Mouse (Mus musculus) brain, embryonic 18.5 days (tissue): ENCODE data around the gene Lef1.

Source experiments
- DNase-seq: peaks from one replicate; pipeline ENCODE4 v3.0.0-alpha.2; 2012; ENCODE audit warnings: low read depth, low spot score

Lef1 gene

GRCm38 (mm10) chr3:131139345-131140090 lies 29.2 kb downstream of the Lef1 start:
- DNase-seq: no peak

DNA sequence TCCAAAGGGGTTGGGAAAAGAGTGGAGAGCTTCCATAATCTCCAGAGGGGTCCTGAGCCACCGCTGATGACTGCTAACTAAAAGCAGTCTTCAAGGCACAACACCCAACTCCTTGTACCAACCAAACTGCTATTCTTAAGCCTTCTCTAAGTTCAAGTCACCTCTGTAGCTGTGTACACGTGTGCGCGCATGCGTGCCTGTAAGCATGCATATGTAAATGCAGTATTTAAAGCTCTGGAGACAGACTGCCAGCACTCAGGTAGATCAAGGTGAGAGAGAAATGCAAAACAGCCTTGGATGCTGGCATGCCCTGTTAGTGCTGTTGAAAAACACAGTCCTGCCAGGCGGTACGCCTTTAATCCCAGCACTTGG lies 29.8 kb downstream of the Lef1 start:
- no peak for DNase-seq

GRCm38 (mm10) chr3:131141546-131141945 lies 31.3 kb downstream of the Lef1 start:
- DNase-seq: no peak

DNA sequence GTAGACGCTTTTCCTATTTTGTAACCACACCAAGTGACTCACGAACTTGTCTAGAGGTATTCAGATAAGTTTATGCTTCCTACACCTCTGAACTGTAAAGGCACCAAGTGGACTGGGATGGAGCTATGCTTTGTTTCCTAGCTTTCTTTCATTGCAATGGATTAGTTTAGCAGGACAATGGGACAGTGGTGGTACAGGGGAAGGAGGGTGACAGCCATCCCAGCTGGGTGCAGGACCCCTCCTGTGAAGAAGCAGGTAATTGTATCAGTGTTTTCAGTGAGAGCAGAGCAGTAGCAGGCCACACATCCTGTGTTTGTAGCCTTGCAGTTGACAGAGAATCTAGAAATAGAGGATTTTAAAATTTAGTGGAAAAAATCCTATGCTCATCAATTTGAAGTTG lies 34.0 kb downstream of the Lef1 start:
- no peak for DNase-seq

GRCm38 (mm10) chr3:131152921-131153320 lies 42.6 kb downstream of the Lef1 start:
- DNase-seq: no peak

DNA sequence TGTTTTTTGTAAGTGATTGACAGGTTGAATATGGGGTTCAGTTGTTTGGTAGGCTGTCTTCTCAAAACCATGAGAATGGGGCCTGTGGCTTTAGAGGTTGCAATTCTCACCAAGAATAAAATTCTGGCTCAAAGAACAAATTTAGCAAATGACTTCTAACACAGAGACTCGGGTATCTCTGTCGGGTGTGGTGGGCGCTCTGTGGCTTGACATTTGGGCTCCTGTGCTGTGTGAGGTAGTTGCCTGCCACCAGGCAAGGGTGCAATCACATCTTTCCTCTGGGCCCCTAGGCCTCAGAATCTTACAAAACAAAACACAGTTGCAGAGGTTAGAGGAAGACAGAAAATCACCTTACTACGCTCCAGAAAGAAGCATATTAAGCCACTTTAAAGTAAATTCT lies 43.6 kb downstream of the Lef1 start:
- DNase-seq: no peak

DNA sequence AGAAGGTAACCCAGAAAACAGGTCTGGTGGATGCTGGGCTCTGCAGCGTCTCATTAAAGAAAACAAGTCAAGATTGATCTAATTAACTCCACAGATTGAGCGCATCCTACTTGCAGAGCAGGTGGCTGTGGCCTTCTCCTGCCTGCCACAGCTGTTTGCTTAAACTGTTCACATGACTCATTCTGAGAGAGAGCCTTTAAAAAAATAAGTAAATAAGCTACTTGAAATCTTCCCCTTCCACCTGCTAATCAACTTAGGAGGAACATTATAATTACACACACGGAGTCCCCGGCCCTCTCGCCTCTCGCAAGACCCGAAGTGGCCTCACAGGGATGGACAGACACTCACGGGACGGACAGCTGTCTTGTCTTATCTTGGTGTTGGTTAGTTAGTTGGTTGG lies 44.3 kb downstream of the Lef1 start:
- DNase-seq: no peak

DNA sequence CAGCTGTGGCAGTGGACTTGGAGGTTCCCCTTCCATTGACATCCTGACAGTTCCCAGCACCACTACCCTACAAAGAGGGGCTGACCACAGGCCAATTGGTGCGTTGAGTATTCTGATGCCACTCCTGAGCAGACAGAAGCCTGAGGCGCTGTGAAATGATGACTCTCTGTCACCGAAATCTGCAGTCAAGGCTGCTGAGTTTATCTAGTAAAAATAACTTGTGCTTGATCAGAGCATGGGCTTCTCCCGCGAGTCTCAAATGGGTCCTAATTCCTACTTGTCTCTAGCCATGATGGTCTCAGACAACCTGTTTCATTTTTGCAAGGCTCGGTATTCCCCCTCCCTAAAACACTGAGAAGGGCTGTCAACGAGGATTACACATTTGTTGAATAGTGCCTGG lies 44.8 kb downstream of the Lef1 start:
- DNase-seq: no peak

- no peak for DNase-seq
Measured at GRCm38 (mm10) chr3:131155657-131156056, 45.4 kb downstream of the Lef1 start.

DNA sequence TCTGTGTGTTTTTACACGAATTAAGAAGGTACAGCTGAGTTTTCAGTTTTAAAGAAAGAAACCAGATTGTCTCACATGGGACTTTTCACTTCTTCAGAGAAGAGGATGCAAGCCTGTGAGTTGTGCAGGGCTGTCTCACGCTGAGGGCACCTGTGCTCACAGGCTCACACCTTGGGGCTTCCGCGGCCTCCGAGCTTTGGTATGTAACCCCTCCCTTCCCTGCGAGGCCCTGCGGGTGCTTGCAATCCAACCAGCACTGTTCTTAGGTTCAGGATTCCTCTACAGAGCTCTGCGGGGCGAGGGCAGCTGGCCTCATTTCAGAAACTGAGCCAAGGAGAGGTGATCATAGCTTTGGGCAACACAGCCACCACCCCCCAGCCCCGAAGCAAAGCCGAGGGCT lies 46.1 kb downstream of the Lef1 start:
- DNase-seq: no peak

GRCm38 (mm10) chr3:131157471-131157870 lies 47.2 kb downstream of the Lef1 start:
- DNase-seq: no peak

- no peak for DNase-seq
Measured at GRCm38 (mm10) chr3:131159204-131159760, 49.0 kb downstream of the Lef1 start.

GRCm38 (mm10) chr3:131159881-131160615 lies 49.8 kb downstream of the Lef1 start:
- no peak for DNase-seq

- no peak for DNase-seq
Measured at GRCm38 (mm10) chr3:131160921-131161320, 50.6 kb downstream of the Lef1 start.

- DNase-seq: no peak
Measured at GRCm38 (mm10) chr3:131167731-131168130, 57.5 kb downstream of the Lef1 start.

DNA sequence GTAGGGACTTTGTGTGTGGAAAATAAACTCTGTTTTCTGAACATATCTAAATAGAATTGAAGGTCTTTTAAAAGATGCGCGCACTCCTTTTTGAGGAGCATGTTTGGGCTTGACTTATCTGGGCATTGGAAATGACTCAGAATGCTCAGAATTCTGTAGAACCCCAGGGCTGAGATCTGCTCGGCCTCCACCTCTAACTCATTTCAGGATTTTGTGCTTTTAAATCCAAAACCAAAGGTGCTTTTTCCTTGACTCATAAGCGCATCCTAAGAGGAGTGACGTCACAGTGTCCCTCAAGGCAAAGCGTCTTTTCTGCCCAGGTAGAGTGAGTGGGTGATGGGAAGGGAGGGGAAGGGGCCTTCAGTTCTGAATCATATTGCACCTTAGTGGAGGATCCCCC lies 58.9 kb downstream of the Lef1 start:
- no peak for DNase-seq

- DNase-seq: no peak
Measured at GRCm38 (mm10) chr3:131170099-131170643, 59.9 kb downstream of the Lef1 start.

DNA sequence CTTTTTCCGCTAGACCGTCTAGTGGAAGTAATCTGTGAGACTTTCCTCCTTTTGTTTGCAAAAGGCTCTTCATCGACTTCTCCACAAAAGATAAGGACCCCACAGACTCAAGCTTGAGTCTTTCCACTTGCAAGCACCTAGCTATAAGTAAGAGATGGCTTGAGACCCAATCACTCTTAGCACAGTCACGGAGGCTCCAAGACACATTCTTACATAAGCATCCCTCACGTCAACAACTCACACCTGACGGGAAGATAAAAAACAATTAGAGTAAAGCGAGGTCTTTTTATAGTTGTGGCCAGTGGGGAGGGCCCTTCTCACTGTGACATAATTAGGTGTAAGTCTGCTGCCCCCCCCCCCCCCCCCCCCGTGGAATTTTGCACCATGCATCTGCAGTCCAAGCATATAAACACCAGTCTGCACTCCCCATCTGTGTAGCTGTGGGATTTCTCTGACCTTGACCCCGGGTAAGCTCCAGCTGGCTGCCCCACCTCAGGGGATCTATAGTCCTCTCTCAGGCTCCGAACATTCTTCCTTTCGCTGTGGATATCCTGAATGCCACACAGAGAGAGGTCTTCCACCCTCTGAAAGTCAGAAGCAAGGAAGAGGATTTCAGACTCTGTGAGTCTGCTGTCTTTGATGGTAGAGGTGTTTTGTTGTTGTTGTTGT lies 61.2 kb downstream of the Lef1 start:
- DNase-seq: no peak

GRCm38 (mm10) chr3:131172293-131172692 lies 62.0 kb downstream of the Lef1 start:
- no peak for DNase-seq

DNA sequence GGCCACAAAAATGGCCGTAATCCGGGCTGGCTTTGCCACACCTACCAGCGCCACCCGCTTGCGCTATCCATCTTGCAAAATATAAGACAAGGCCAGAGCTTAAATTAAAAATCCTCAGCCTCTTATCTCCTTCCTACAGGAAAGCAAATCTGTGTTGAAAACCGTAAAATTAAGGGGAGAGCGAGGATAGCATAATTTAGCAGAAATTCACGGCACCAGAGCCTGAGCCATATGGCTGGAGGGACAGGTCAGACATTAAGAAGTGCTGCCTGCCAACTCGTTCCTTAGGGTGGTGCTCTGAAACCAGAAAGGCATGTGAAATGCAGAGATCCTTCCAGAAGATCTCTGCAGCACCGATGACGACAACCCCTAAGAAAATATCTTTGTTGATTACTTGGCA lies 70.7 kb downstream of the Lef1 start:
- no peak for DNase-seq

DNA sequence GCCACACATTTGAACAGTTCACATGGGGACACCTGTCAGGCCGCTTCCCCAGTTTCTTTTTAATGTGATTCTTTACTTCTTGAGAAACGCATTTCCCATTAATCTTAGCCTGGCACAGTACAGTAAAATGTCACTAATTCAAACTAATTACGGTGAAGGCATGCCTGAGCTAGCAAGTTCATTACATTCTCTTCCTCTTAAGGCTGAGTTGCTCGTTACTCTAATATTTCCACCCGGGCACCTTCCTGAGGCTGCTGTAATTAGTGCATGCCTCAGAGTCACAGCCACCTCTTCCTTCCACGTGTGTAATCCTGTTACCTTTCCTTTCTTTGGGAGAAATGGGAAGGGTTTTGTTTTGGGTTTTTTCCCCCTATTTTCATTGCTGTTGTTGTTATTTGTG lies 71.9 kb downstream of the Lef1 start:
- DNase-seq: no peak

DNA sequence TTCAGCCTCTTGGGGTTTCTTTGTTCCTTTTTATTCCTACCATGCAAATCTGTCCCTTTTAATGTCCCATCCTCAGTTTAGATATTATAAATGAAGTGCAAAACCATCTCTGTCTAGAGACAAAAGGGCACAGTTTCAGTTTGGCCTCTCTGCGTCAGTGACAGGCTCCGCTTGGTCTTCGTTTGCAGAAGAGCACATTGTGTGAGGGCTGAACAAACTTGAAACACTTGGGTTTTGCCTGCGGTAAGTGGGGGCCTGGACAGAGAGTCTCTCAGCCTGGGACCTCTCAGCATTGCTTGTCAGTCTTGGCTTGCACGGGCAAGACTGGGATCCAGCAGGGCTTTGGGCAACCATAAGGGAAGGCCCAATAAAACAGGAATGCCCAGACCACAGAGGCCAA lies 75.9 kb downstream of the Lef1 start:
- DNase-seq: no peak
